Mouse (Mus musculus) kidney, adult 2 months (tissue): ENCODE results near the gene Klrb1c.
"Not testable (repeated sequence)": the region's sequence is repeated elsewhere in the genome, so short reads cannot be mapped to it uniquely, and the experiment has no call there.

ENCODE experiments used
- CTCF ChIP-seq: fragments of 200-500 bp; conservative IDR thresholded peaks from 2 replicates; pipeline ENCODE4 v1.5.1; 2011; ENCODE audit warnings: low read depth, mild to moderate bottlenecking, control low read depth, low read length, moderate library complexity, mixed read lengths; ENCODE audit not compliant: insufficient read depth, insufficient read length
- POLR2A ChIP-seq: fragments of 200-500 bp; IDR thresholded peaks from one replicate; pipeline ENCODE4 v1.6.1; 2011; ENCODE audit warnings: low read depth, low read length, control low read depth

GRCm38 (mm10) chr6:128753610-128754224 lies 35.3 kb downstream of the Klrb1c start:
- TF ChIP-seq POLR2A, result not testable (repeated sequence)
- peak; percentile 69 for TF ChIP-seq CTCF
